Mouse (Mus musculus) retina, postnatal 1 day (tissue): ENCODE measurements around the gene Pde2a.
"Not testable (repeated sequence)": the region's sequence is repeated elsewhere in the genome, so short reads cannot be mapped to it uniquely, and the experiment has no call there.

Experiments
- DNase-seq: peaks from one replicate; pipeline ENCODE4 v3.0.0-alpha.2; 2012

The Pde2a gene

GRCm38 (mm10) chr7:101534428-101534827 lies 112.9 kb downstream of the Pde2a start:
- DNase-seq: no peak

GRCm38 (mm10) chr7:101535102-101535501 lies 113.6 kb downstream of the Pde2a start:
- DNase-seq: no peak

- no peak for DNase-seq
These were observed 114.0 kb downstream of the Pde2a start for GRCm38 (mm10) chr7:101535517-101535916.

GRCm38 (mm10) chr7:101537541-101537940 lies 116.0 kb downstream of the Pde2a start:
- DNase-seq: no peak

- peak; percentile 78 for DNase-seq
These were observed 116.8 kb downstream of the Pde2a start for GRCm38 (mm10) chr7:101538141-101538933.

GRCm38 (mm10) chr7:101539774-101540173 lies 118.3 kb downstream of the Pde2a start:
- no peak for DNase-seq

- DNase-seq: no peak
These were observed 119.2 kb downstream of the Pde2a start for GRCm38 (mm10) chr7:101540684-101541083.

GRCm38 (mm10) chr7:101541132-101541531 lies 119.6 kb downstream of the Pde2a start:
- peak; percentile 91 for DNase-seq

- no peak for DNase-seq
These were observed 120.2 kb downstream of the Pde2a start for GRCm38 (mm10) chr7:101541734-101542133.

- no peak for DNase-seq
These were observed 126.2 kb downstream of the Pde2a start for GRCm38 (mm10) chr7:101547651-101548050.

- no peak for DNase-seq
These were observed 127.8 kb downstream of the Pde2a start for GRCm38 (mm10) chr7:101549266-101549665.

GRCm38 (mm10) chr7:101550686-101551485 lies 129.4 kb downstream of the Pde2a start:
- no peak for DNase-seq

- DNase-seq: no peak
These were observed 130.0 kb downstream of the Pde2a start for GRCm38 (mm10) chr7:101551530-101551929.

GRCm38 (mm10) chr7:101555473-101555872 lies 134.0 kb downstream of the Pde2a start:
- not testable (repeated sequence) for DNase-seq

GRCm38 (mm10) chr7:101557391-101557790 lies 135.9 kb downstream of the Pde2a start:
- no peak for DNase-seq

- DNase-seq: not testable (repeated sequence)
These were observed 137.9 kb downstream of the Pde2a start for GRCm38 (mm10) chr7:101559393-101559792.
